Mouse (Mus musculus) ovary, postnatal 36 days (tissue): ENCODE measurements around the gene Ppme1.

ENCODE experiments used
- DNase-seq: peaks from one replicate; pipeline ENCODE4 v3.0.0; 2022; ENCODE audit warnings: low spot score, mixed read lengths

Ppme1 gene

GRCm38 (mm10) chr7:100371495-100372451 lies at the start of gene Ppme1, which contains the start of gene C2cd3:
Gene Ppme1 (minus strand): TSS chr7:100372307.
Gene C2cd3 (plus strand): TSS chr7:100372233.
- DNase-seq, result peak; percentile 99

GRCm38 (mm10) chr7:100408684-100409083 lies 36.6 kb upstream of the Ppme1 start:
- no peak for DNase-seq

- DNase-seq, result no peak
Measured at GRCm38 (mm10) chr7:100407677-100408076, 35.6 kb upstream of the Ppme1 start.

GRCm38 (mm10) chr7:100402715-100403114 lies 30.6 kb upstream of the Ppme1 start:
- DNase-seq, result no peak

DNA sequence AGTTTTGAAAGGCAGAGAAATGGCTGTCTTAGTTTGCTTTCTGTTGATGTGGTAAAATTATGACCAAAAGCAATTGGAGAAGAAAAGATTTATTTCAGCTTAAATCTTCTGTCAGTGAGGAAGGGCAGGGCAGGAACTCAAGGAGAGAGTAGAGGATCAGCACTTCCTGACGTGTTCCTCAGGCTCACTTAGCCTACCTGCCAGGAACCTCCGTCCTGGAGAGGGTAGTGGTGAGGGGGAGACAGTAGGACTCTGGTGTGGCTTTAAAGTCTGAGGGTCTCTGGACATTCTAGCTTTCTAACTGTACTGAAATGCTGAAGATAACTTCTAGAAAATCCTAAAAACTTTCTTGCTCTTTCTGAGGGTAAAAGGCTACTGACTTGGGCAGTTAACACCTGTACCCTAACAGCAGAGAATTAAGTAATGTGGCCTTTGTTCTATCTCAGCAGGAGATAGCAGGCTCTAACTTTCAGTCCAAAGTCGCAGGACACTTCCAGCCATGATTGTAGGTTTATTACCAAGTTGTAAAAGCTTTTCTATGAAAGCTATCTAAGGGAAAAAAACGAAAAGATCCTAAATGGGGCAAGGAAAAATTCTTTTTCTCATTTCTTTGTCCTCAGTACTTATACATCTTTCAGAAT lies 28.9 kb upstream of the Ppme1 start:
- DNase-seq, result no peak

- DNase-seq, result no peak
Measured at GRCm38 (mm10) chr7:100399231-100399913, 27.3 kb upstream of the Ppme1 start.

DNA sequence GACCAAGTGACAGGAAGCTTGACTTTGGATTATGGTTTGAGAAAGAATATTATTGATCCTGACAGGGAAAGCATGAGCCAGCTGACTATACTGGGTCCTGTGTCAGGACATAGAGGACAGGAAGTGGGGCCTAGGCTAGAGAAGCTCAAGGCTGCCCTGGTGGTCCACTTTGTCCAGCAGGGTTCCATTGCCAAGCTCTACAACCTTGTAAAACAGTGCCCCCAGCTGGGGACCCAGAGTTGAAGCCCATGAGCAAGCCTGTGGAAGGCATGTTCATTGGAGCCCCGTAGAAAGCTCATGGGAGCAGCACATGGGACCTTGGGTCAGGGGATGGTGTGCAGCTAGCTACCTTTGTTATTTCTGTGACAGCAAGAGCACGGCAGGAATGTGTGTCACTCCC lies 20.2 kb upstream of the Ppme1 start:
- peak; percentile 10 for DNase-seq

DNA sequence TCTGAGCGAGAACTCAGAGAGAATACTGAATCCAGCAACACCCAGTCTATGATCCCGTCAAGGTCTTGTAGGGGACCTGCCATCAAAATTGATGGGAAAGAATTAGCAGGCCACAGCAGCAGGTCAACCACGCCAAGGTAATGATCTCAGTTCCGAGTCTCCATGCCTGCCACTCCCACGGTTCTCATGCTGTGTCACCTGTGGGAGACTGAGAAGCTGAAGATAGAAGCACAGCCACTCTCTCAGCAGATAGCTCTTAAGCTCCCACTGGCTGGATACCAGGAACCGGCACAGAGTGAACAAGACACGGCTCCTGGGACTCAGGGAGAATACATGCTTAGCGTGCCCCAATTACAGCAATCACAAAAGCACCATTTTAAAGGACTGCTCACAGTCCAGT lies 18.1 kb upstream of the Ppme1 start:
- no peak for DNase-seq

DNA sequence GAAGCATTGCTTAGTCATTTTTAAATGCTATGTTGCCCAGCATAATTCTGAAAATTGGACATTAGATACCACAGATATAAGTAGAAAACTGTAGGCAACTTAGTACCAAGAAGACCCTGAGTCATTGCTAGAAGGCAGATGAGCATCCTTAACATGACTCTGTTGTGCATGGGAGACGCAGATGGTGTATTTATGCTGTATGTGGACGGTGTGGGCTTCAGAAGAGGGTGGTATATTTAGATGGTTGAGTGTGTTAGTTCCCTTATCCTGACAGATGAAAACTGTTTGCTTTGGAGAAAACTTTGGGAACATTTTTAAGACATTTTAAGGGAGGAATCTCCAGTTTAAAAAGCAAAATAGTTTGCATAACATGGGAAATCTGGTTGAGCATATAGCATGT lies 16.1 kb upstream of the Ppme1 start:
- no peak for DNase-seq

DNA sequence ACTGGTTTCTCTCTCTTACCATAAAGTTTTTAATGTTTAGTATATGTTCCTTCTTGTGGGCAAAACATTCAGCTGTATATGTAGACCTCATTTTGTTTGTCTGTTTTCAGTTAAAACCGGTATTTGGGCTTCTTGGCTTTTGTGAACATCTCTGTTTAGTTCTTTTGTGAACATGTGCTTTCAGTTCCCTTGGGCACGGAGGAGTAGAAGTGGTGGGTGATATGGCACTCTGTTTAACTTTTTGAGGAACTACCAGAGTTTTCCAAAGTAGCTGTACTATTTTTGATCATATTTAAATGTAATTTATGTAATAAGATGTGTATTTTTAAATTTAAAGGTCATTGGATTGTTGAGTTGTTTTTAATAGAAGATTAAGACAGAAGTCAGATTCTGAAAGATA lies 11.1 kb upstream of the Ppme1 start:
- DNase-seq, result no peak

DNA sequence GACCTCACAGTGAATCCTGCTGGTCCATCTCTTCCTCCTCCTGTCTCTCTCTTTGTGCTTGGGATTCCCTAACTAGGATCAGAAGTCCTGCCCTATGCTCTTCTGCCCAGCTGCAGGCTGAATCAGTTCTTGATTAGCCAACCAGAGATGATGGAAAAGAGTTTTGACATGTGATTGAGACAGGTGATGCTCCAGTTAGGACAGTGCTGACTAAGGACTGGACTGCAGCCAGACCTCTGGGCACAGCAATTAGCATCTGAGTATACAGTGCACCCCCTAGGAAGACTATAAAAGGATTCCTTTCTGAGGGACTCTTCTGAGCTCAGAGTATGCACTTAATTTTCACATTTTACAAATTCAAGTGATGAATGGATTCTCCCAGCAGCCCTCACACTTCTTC lies 9.1 kb upstream of the Ppme1 start:
- DNase-seq, result no peak

GRCm38 (mm10) chr7:100378257-100378656 lies 6.2 kb upstream of the Ppme1 start:
- DNase-seq, result no peak

- no peak for DNase-seq
Measured at GRCm38 (mm10) chr7:100372452-100372980, 409 bp upstream of the Ppme1 start.

DNA sequence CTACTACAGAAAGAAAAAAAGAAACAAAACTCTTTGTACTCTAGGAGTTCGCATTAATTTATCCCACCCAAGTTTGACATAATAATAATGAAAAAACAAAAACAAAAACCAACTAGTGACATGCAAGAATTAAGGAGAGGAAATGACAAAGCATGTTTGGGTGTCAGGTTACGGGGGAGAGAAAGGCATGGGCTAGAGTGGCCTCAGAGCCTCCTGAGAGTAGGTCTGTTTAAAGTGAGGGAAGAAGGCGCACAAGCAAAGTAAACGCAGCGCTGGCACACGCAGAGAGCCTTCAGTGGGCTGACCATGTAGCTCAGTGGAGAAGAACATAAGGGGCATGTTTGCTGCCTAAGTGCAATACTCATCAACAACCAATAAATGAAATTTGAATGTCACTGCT lies 7.2 kb downstream of the Ppme1 start:
- no peak for DNase-seq

DNA sequence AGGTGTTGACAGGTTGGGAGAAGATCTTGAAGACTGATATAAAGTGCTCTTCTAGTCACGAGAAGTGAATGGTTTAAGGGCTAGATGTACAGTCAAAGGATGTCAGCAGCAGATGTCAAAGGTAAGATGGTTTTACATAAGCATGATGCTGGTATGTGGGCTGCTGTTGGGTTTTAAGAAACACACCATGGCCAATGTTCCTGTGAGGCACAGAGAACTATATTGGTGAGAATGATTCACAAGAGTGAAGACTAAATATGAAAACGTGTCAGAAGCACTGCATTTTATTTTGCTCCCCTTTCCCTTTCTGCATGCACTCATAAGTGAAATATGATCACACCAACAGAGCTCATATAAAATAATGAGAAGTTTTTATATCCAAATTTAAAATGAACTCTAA lies 8.9 kb downstream of the Ppme1 start:
- no peak for DNase-seq

- DNase-seq, result no peak
Measured at GRCm38 (mm10) chr7:100357856-100358255, 14.3 kb downstream of the Ppme1 start.

DNA sequence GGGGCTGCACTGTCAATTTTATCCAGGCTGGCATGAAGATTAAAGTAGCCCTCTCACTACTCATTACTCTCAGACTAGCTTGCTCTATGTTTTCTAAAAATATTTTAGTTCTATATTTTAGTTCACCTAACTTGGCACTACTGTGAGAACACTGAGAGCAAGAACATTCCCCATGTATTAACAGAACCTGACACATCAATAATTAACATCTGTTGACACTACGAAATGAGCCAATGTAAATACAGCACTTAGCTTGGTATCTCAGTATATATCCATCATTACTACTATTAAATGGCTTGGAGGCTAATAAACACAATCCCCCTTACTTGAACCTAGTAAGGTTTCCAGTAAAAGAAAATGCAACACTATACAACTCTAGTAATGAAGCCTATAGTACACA lies 15.3 kb downstream of the Ppme1 start:
- DNase-seq, result no peak

GRCm38 (mm10) chr7:100356324-100356723 lies 15.8 kb downstream of the Ppme1 start:
- DNase-seq, result no peak

DNA sequence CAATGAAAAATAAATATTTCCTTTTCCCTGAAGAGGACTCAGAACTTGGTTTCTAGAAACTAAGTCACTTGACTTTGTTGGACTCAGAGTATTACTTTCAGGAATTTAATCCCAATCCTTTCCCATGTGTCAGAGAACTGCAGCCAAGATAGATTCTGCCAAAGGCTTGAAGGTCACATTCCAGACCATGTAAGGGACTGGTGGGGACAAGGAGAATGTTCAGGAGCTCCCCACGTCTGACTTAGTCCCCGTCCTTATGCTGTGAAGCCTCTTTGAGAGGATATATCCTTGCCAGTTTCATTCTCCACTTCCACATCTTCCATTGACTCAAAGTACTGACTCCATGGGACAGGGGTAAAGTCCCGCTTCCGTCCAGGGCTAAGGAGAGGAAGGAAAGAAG lies 17.1 kb downstream of the Ppme1 start:
- no peak for DNase-seq

GRCm38 (mm10) chr7:100335921-100336320 lies 36.2 kb downstream of the Ppme1 start:
- no peak for DNase-seq

DNA sequence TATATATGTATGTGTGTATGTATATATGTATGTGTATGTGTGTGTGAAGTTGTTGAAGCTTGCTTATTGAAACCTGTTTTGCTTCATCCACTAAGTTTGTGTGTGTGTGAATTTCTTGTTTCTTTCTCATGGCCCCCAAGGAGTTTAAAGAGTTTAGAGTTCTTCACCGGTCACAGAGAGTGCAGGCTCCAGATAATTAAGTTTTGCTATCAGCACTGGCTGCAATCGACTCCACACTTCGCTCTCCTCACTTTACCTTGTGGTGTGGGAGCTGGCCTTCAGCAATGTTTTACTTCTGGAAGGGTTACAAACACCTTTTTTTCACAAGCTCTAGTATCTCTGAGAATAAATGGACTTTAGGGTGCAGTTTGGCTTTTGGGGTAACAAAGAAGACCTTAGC lies 40.8 kb downstream of the Ppme1 start:
- no peak for DNase-seq

- DNase-seq, result no peak
Measured at GRCm38 (mm10) chr7:100328636-100329035, 43.5 kb downstream of the Ppme1 start.
